Mouse (Mus musculus): ENCODE results near the gene Dph2. TPM values are rescaled to one million over a fixed set of nuclear protein-coding genes. Genes with fewer than 3 reads are reported as not detected.

Dph2 gene
- total and polyA plus RNA-seq, 3 experiments, result 25.2 to 27.2 TPM; not detected in 1

- H3K9me3 ChIP-seq (replicated peaks; ENCODE audit: insufficient read depth, low read length), result no peaks in the 10 kb centered on the region
- peaks cover 4 to 15% of the 10 kb centered on the region in 2 experiments for H3K4me1 ChIP-seq (ENCODE audit: control insufficient read depth in 1 of 2, insufficient read depth in 2 of 2, low read length in 2 of 2)
- no peaks in the 10 kb centered on the region for H3K27me3 ChIP-seq (ENCODE audit: control insufficient read depth in 1 of 2, insufficient read depth in 2 of 2, low read length in 2 of 2)
- no peak for TF ChIP-seq POLR2AphosphoS2 (IDR thresholded peaks at IDR 0.05; ENCODE audit: low read length)
- TF ChIP-seq SMC3 (IDR thresholded peaks at IDR 0.05; ENCODE audit: low read depth, low read length), result no peak
- no peak for TF ChIP-seq GABPA (IDR thresholded peaks at IDR 0.05; ENCODE audit: low read depth, low read length)
- no peak for TF ChIP-seq SIN3A (IDR thresholded peaks at IDR 0.05; ENCODE audit: low read length)
- no peak for TF ChIP-seq UBTF (IDR thresholded peaks at IDR 0.05; ENCODE audit: borderline replicate concordance, insufficient read depth, low read depth, low read length)
- TF ChIP-seq MAFK (IDR thresholded peaks at IDR 0.05; ENCODE audit: borderline replicate concordance, low read depth, low read length), result no peak
- TF ChIP-seq MAZ (IDR thresholded peaks at IDR 0.05; ENCODE audit: low read depth, low read length), result no peak
- TF ChIP-seq CHD1 (IDR thresholded peaks at IDR 0.05; ENCODE audit: low read depth, low read length), result no peak
- TF ChIP-seq USF1 (IDR thresholded peaks at IDR 0.05; ENCODE audit: low read depth, low read length), result no peak
- TF ChIP-seq POLR2AphosphoS5 (IDR thresholded peaks at IDR 0.05; ENCODE audit: borderline replicate concordance, low read depth, low read length), result no peak
- no peak for TF ChIP-seq ELF1 (IDR thresholded peaks at IDR 0.05; ENCODE audit: low read depth, low read length)
- no peak for TF ChIP-seq ZNF384 (IDR thresholded peaks at IDR 0.05; ENCODE audit: low read depth, low read length)
- TF ChIP-seq RAD21 (IDR thresholded peaks at IDR 0.05; ENCODE audit: low read depth, low read length), result no peak
- no peak for TF ChIP-seq MAX (IDR thresholded peaks at IDR 0.05; ENCODE audit: low read length)
- TF ChIP-seq ETS1 (IDR thresholded peaks at IDR 0.05; ENCODE audit: low read depth, low read length), result no peak
- TF ChIP-seq NELFE (IDR thresholded peaks at IDR 0.05; ENCODE audit: low read depth, low read length), result no peak
- TF ChIP-seq ZC3H11A (IDR thresholded peaks at IDR 0.05; ENCODE audit: low read depth, low read length), result no peak
- TF ChIP-seq ZKSCAN1 (IDR thresholded peaks at IDR 0.05; ENCODE audit: low read depth, low read length), result no peak
- TF ChIP-seq GATA1 (IDR thresholded peaks at IDR 0.05; ENCODE audit: low read depth, low read length), result no peak
- no peak for DNase-seq (ENCODE audit: low read depth, low spot score)
- no peak overlapping the region for H3K27ac ChIP-seq (ENCODE audit: control insufficient read depth, low read depth, low read length)
- H3K4me3 ChIP-seq (ENCODE audit: control insufficient read depth in 1 of 2, insufficient read depth in 1 of 2, low read depth in 2 of 2, low read length in 2 of 2), result no peak overlapping the region
- H3K36me3 ChIP-seq (ENCODE audit: control insufficient read depth in 1 of 2, insufficient read depth in 2 of 2, low read length in 2 of 2), result peaks cover 0 to 14% of the 10 kb centered on the region in 2 experiments; a peak in 3 of 4 replicates
- no peak overlapping the region for H3K9ac ChIP-seq (ENCODE audit: control insufficient read depth, low read depth, low read length, poor library complexity, severe bottlenecking)
- H3K79me2 ChIP-seq (ENCODE audit: control insufficient read depth, insufficient read depth, low read length, poor library complexity), result no peaks in the 10 kb centered on the region
Measured at GRCm38 (mm10) chr4:117841566-117841965, 50.3 kb downstream of the Dph2 start.

DNA sequence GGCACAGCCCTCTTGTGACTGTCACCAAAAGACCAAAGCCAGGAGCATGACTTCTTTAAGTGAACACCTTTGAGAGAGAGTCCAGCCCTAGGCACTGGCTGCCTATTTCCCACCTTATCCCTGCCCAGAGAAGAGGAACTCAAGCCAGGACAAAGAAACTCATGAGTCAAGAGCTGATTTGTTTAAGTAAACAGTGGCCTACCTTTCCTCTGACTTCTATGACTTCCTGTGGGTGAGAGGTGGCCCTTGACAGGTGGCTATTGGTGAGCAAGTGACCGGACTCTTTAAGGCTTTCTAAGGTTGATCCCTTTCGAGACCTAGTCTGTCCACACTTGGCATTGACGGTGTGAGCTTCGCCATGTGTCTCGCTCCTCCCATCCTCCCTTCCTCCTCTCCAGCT is 51.0 kb downstream of the Dph2 start:
- Histone ChIP-seq H3K27me3 (ENCODE audit: control insufficient read depth in 1 of 2, insufficient read depth in 2 of 2, low read length in 2 of 2) (no peaks in the 10 kb centered on the region), H3K4me3 (ENCODE audit: control insufficient read depth in 1 of 2, insufficient read depth in 1 of 2, low read depth in 2 of 2, low read length in 2 of 2) (no peak overlapping the region)

More for the DNA sequence above, 51.0 kb downstream of the Dph2 start:
- Histone ChIP-seq H3K27ac (ENCODE audit: control insufficient read depth, low read depth, low read length) (no peak overlapping the region), H3K4me1 (ENCODE audit: control insufficient read depth in 1 of 2, insufficient read depth in 2 of 2, low read length in 2 of 2) (peaks cover 4 to 15% of the 10 kb centered on the region in 2 experiments), H3K9me3 (replicated peaks; ENCODE audit: insufficient read depth, low read length) (no peaks in the 10 kb centered on the region), H3K79me2 (ENCODE audit: control insufficient read depth, insufficient read depth, low read length, poor library complexity) (peaks cover 3% of the 10 kb centered on the region; the same call in 1 of the 2 replicates), H3K36me3 (ENCODE audit: control insufficient read depth in 1 of 2, insufficient read depth in 2 of 2, low read length in 2 of 2) (peaks cover 0 to 14% of the 10 kb centered on the region in 2 experiments; a peak in 2 of 4 replicates), H3K9ac (ENCODE audit: control insufficient read depth, low read depth, low read length, poor library complexity, severe bottlenecking) (no peak overlapping the region)
- DNase-seq (ENCODE audit: low read depth, low spot score), result no peak
- TF ChIP-seq GABPA (IDR thresholded peaks at IDR 0.05; ENCODE audit: low read depth, low read length), result no peak
- no peak for TF ChIP-seq MAFK (IDR thresholded peaks at IDR 0.05; ENCODE audit: borderline replicate concordance, low read depth, low read length)
- no peak for TF ChIP-seq ZMIZ1 (IDR thresholded peaks at IDR 0.05; ENCODE audit: low read depth, low read length)
- no peak for TF ChIP-seq MAX (IDR thresholded peaks at IDR 0.05; ENCODE audit: low read length)
- TF ChIP-seq ETS1 (IDR thresholded peaks at IDR 0.05; ENCODE audit: low read depth, low read length), result no peak
- no peak for TF ChIP-seq SMC3 (IDR thresholded peaks at IDR 0.05; ENCODE audit: low read depth, low read length)
- TF ChIP-seq NELFE (IDR thresholded peaks at IDR 0.05; ENCODE audit: low read depth, low read length), result no peak
- no peak for TF ChIP-seq POLR2AphosphoS2 (IDR thresholded peaks at IDR 0.05; ENCODE audit: low read length)
- TF ChIP-seq ZC3H11A (IDR thresholded peaks at IDR 0.05; ENCODE audit: low read depth, low read length), result no peak
- no peak for TF ChIP-seq POLR2AphosphoS5 (IDR thresholded peaks at IDR 0.05; ENCODE audit: borderline replicate concordance, low read depth, low read length)
- TF ChIP-seq RAD21 (IDR thresholded peaks at IDR 0.05; ENCODE audit: low read depth, low read length), result no peak
- no peak for TF ChIP-seq NRF1 (IDR thresholded peaks at IDR 0.05; ENCODE audit: insufficient read depth, low read depth, low read length, poor library complexity, severe bottlenecking)
- no peak for TF ChIP-seq EP300 (IDR thresholded peaks at IDR 0.05; ENCODE audit: low read depth in 1 of 2, low read length in 2 of 2)
- TF ChIP-seq MAZ (IDR thresholded peaks at IDR 0.05; ENCODE audit: low read depth, low read length), result no peak
- TF ChIP-seq POLR2A (IDR thresholded peaks at IDR 0.05; ENCODE audit: control insufficient read depth in 1 of 2, insufficient read depth in 1 of 2, low read depth in 1 of 2, low read length in 2 of 2, poor library complexity in 1 of 2), result no peak
